25 mouse cellular contexts compared by ENCODE assay signal in genomic region chr8:80289282-80289681, GRCm38 (mm10).
"Had no signal": no experiment of that assay in that cellular context is flagged by ENCODE, and none has a peak within 500 bp of the region (broad histone marks: within the 10 kb centered on the region; RNA-seq: fewer than 3 reads in every experiment).

No protein-coding gene starts in this region.

- ATAC-seq: forebrain, postnatal 0 days; hindbrain, postnatal 0 days; intestine, embryonic 16.5 days had no signal

- H3K4me1 ChIP-seq: heart, embryonic 13.5 days; heart, embryonic 15.5 days; hindbrain, embryonic 13.5 days; hindbrain, embryonic 15.5 days; kidney, embryonic 15.5 days; limb, embryonic 15.5 days had no signal

- H3K36me3 ChIP-seq: heart, embryonic 13.5 days; heart, embryonic 15.5 days; hindbrain, embryonic 13.5 days; hindbrain, embryonic 15.5 days; kidney, embryonic 15.5 days; limb, embryonic 13.5 days; limb, embryonic 15.5 days had no signal

- DNase-seq: forebrain, postnatal 0 days; gastrocnemius, postnatal 14 days; gastrocnemius, postnatal 36 days; heart, adult 2 months; heart, postnatal 14 days; heart, postnatal 36 days; kidney, adult 11 months; kidney, adult 2 months; kidney, adult 9 months; kidney, postnatal 14 days; kidney, postnatal 36 days; layer of hippocampus, adult 9-11 months; layer of hippocampus, postnatal 36 days; left cerebral cortex, postnatal 4 days had no signal

- H3K9ac ChIP-seq: forebrain, postnatal 0 days; heart, embryonic 13.5 days; heart, embryonic 15.5 days; hindbrain, embryonic 13.5 days; hindbrain, embryonic 15.5 days; kidney, embryonic 15.5 days; limb, embryonic 13.5 days; limb, embryonic 15.5 days had no signal

- H3K9me3 ChIP-seq: heart, embryonic 13.5 days; heart, embryonic 15.5 days; hindbrain, embryonic 13.5 days; hindbrain, embryonic 15.5 days; kidney, embryonic 15.5 days; limb, embryonic 13.5 days; limb, embryonic 15.5 days had no signal

- H3K27me3 ChIP-seq: heart, embryonic 13.5 days; heart, embryonic 15.5 days; hindbrain, embryonic 13.5 days; hindbrain, embryonic 15.5 days; kidney, embryonic 15.5 days; limb, embryonic 13.5 days; limb, embryonic 15.5 days had no signal

- H3K4me2 ChIP-seq: heart, embryonic 11.5 days; heart, embryonic 13.5 days; heart, embryonic 15.5 days; hindbrain, embryonic 13.5 days; hindbrain, embryonic 15.5 days; kidney, embryonic 15.5 days; limb, embryonic 13.5 days; limb, embryonic 15.5 days had no signal

- H3K27ac ChIP-seq: heart, adult 2 months; heart, embryonic 13.5 days; heart, embryonic 15.5 days; hindbrain, embryonic 13.5 days; hindbrain, embryonic 15.5 days; hindbrain, postnatal 0 days; kidney, embryonic 15.5 days; kidney, postnatal 0 days; limb, embryonic 13.5 days; limb, embryonic 15.5 days had no signal

- H3K4me3 ChIP-seq: heart, adult 2 months; heart, embryonic 13.5 days; heart, embryonic 15.5 days; hindbrain, embryonic 13.5 days; hindbrain, embryonic 15.5 days; kidney, embryonic 15.5 days; limb, embryonic 13.5 days; limb, embryonic 15.5 days had no signal
